Mouse (Mus musculus) megakaryocyte, embryonic 14.5 days (primary cell): ENCODE measurements around the gene Mgat4b. TPM values are rescaled to one million over a fixed set of nuclear protein-coding genes. Genes with fewer than 3 reads are reported as not detected.

Experiments used
- H3K27me3 ChIP-seq: replicated peaks from 2 replicates; pipeline ENCODE3; 2012; ENCODE audit warnings: inconsistent platforms
- H3K36me3 ChIP-seq: replicated peaks from 2 replicates; pipeline ENCODE3; 2012; ENCODE audit warnings: low read length, inconsistent platforms, mixed read lengths
- H3K4me1 ChIP-seq: 2 replicates; pipeline ENCODE4 v1.6.1; 2012; ENCODE audit warnings: inconsistent platforms
- H3K4me3 ChIP-seq: replicated peaks from 2 replicates; pipeline ENCODE3; 2012; ENCODE audit warnings: moderate library complexity, mild to moderate bottlenecking, inconsistent platforms
- H3K9me3 ChIP-seq: 2 replicates; pipeline ENCODE4 v1.6.1; 2012; ENCODE audit warnings: inconsistent platforms
- FLI1 ChIP-seq: IDR thresholded peaks from 2 replicates; pipeline ENCODE4 v1.6.1; 2012; ENCODE audit warnings: low read length, inconsistent platforms, mixed read lengths
- GATA1 ChIP-seq: IDR thresholded peaks from 3 replicates; pipeline ENCODE4 v1.6.1; 2012; ENCODE audit warnings: mixed read lengths, low read length, inconsistent platforms, borderline replicate concordance
- polyA plus RNA-seq: library from polyadenylated mRNA; stranded (reverse); fragments of >175 nt; gene quantifications from 2 replicates; pipeline ENCODE4 v1.2.3, GENCODE M21; 2012; ENCODE audit warnings: low replicate concordance; ENCODE audit not compliant: insufficient read depth

The Mgat4b gene
- polyA plus RNA-seq, 1 experiment, result 119 TPM

DNA sequence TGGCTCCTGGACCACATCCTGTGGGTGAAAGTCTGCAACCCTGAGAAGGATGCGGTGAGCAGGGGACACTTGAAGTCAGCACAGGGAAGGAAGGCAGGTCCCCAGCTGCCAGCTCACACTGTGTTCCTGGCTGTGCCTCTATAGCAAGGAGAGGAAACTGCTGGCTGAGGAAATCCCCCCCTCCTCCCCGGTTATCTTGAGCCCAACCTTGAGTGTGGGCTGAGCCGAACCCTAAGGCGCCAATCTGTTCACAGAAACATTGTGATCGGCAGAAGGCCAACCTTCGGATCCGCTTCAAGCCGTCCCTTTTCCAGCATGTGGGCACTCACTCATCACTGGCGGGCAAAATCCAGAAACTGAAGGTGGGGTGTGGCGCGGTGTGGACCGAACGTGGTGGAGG lies 22.3 kb downstream of the Mgat4b start:
- Histone ChIP-seq H3K36me3 (peaks cover 74% of the 10 kb centered on the region), H3K4me1 (peaks cover 68% of the 10 kb centered on the region), H3K4me3 (peak overlapping the region; percentile 28), H3K9me3 (no peaks in the 10 kb centered on the region), H3K27me3 (peaks cover 4% of the 10 kb centered on the region)
- TF ChIP-seq FLI1 (no peak), GATA1 (no peak)

DNA sequence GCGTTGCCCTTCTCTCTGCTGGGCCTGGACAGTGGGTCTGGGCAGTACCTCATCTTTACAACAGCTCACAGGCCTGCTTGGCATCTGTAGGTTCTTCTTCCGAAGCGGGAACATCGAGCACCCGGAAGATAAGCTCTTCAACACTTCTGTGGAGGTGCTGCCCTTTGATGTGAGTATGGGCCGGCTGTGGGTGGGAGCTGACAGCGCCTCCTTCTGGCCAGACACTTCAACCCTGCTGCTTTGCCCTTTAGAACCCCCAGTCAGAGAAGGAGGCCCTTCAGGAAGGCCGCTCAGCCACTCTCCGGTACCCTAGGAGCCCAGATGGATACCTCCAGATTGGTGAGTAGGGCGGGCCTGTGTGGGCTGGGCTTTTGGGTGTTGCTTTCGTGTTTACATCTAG lies 23.3 kb downstream of the Mgat4b start:
- Histone ChIP-seq H3K4me1 (peaks cover 68% of the 10 kb centered on the region), H3K9me3 (no peaks in the 10 kb centered on the region), H3K36me3 (peaks cover 67% of the 10 kb centered on the region), H3K27me3 (peaks cover 4% of the 10 kb centered on the region), H3K4me3 (no peak overlapping the region)
- TF ChIP-seq FLI1 (no peak), GATA1 (no peak)

DNA sequence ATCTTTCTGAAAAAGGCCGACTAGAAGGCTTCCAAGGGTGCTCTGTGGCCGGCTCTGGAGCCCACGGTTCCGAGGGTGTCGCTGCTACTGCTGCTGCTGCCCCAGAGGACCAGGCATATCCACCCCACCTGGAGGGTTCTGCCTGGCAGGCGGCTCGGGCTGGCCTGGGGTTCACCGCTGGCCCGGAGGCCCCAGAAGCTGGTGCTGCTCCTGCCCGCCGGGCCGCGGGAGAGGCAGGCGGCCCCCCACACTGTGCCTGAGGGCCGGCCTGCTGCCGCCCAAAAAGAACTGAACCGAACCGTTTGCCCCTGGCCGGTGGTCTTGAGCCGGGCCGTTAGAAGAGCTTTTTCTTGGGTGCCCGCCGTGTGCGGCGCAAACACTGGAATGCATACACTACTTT lies 23.9 kb downstream of the Mgat4b start:
- Histone ChIP-seq H3K4me3 (no peak overlapping the region), H3K27me3 (peaks cover 4% of the 10 kb centered on the region), H3K9me3 (no peaks in the 10 kb centered on the region), H3K36me3 (peaks cover 61% of the 10 kb centered on the region), H3K4me1 (peaks cover 68% of the 10 kb centered on the region)
- TF ChIP-seq FLI1 (no peak), GATA1 (no peak)

DNA sequence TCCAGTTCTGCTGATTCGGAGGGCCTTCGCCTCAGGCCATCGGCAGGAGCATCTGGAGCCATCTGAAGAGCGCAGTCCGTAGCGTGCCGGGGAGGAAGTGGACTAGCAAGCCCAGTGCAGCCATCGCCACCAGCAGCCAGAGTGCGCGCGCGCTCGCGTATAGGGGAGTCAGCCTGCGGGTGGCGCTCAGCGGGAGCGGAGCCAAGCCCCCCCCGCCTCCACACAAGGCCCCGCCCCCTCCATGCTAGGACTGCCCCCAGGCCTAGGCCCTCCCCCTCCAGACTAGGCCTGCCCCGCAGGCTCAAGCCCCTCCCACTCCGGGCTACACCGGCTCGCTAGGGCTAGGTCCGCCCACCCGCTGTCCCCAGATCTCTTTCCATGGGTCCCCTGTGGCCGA lies 25.8 kb downstream of the Mgat4b start:
- Histone ChIP-seq H3K27me3 (peaks cover 4% of the 10 kb centered on the region), H3K36me3 (peaks cover 43% of the 10 kb centered on the region), H3K4me1 (peaks cover 73% of the 10 kb centered on the region), H3K9me3 (no peaks in the 10 kb centered on the region), H3K4me3 (peak overlapping the region; percentile 95)
- no peak for TF ChIP-seq FLI1
- no peak for TF ChIP-seq GATA1

DNA sequence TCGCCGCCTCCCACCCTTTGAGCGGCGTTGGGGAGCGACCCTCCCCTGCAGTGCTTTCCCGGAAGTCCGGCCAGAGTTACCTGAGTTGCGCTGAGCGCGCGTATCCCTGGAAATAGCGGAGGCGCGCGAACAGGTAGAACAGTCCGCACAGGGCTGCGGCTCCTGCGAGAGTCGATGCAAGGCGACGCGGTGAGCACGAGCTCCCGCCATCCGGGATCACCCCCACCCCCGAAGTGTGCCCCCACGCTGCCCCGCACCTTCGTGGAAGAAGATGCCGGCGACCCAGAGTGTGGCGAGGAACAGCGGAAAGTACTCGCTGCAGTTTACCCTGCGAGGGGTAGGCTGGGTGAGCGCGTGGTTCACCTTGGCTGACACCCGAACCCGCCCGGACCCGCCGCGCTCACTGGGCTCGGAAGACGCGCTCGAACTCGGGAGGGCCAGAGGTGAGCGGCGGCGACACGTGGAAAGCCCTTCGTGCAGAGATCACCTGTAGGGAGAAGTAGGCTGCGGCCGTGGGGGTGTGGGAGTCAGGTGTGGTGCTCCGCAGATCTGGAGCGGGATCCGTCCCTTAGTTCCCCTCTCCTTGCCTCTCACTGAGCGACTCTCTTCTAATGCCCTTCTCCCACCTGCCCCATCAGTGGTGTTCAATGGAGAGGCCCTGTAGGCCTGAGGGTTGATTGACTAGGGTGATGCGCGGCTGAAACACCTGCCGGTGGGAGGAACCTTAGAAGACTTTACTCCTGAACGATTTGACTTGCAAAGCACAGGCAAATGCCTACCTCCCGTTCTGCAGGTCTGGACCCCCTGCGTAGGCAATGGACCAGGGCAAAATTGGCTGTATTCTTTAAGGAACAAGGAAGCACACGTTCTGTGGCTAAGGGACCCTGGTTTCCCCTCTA lies 26.5 kb downstream of the Mgat4b start:
- no peaks in the 10 kb centered on the region for H3K9me3 ChIP-seq

DNA sequence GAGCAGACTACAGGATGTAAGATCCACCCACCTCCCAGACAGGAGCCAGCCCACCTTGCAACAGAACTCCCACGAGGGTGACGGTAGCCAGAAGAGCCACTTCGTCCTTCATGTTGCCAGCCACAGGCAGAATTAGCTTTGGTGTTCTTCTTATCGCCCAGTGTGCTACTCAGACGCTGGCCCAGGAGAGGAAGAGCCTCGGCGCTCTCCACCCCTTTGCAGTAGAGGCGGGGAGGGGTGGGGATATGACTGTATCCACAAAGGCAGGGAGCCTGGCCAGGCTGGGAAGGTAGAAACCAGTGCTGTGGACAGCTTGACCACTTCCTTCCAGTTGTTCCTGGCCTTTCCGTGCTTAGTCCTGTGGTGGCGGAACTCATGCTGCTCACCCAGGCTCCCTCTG lies 27.6 kb downstream of the Mgat4b start, which contains the start of gene Ltc4s:
TSS of gene Ltc4s (minus strand) at position 293 of the 400 bp plus-strand sequence.
- H3K27me3 ChIP-seq, result peaks cover 4% of the 10 kb centered on the region
- no peaks in the 10 kb centered on the region for H3K9me3 ChIP-seq
- peaks cover 25% of the 10 kb centered on the region for H3K36me3 ChIP-seq
- peak within 1 kb of the TSS; percentile 95 for H3K4me3 ChIP-seq
- peaks cover 67% of the 10 kb centered on the region for H3K4me1 ChIP-seq
- TF ChIP-seq FLI1, result no peak
- no peak for TF ChIP-seq GATA1

More for the DNA sequence above, 26.5 kb downstream of the Mgat4b start:
- H3K4me3 ChIP-seq, result peak overlapping the region; percentile 95
- TF ChIP-seq FLI1 (no peak), GATA1 (no peak)
- H3K27me3 ChIP-seq, result peaks cover 4% of the 10 kb centered on the region
- peaks cover 36% of the 10 kb centered on the region for H3K36me3 ChIP-seq
- H3K4me1 ChIP-seq, result peaks cover 73% of the 10 kb centered on the region

DNA sequence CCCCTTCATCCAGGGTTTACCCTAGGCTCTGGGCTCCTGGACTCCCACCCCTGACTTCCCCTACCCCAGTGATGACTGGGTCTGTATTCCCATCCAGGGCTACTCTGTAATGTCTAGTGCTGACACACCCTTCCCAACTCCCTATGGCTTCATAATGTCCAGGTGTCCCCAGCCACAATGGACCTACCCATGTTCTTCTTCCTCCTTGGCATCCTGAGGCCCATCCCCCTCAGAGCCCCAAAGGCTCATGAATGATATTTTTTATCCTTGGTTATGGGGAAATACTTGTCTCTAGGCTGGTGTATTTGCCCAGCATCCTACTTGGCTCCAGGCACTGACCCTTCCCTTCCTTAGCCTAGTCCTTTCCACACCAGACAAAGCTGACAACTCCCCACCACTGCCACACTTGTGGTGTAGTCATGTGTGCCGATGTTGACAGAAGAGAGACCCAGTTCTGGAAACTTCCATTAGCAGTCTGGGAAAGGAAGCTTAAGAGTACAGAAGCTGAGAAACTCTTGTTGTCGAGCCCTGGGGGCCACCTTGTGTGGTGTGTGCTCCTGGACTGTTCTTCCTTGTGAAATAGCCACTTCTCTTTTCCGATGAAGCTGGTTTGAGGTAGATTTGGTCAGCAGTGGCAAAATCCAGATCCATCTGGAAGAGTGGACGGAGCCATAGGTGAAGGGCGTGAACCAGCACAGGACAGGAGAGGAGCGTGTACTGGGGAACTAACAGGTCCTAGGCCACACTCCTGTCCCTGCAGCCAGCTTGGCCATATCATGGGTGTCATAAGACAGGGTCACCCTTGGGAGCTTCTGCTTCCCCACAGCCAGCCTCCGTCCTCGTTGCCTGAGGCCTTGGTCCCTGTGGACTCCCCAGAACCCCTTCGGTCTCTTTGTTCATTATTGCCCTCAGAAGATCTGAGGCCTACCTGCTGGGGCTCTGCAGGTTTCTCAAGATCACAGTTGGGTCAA lies 28.4 kb downstream of the Mgat4b start:
- no peaks in the 10 kb centered on the region for H3K9me3 ChIP-seq
- peaks cover 4% of the 10 kb centered on the region for H3K27me3 ChIP-seq
- peaks cover 72% of the 10 kb centered on the region for H3K4me1 ChIP-seq
- TF ChIP-seq FLI1 (no peak), GATA1 (no peak)
- peak overlapping the region; percentile 95 for H3K4me3 ChIP-seq
- H3K36me3 ChIP-seq, result peaks cover 17% of the 10 kb centered on the region

DNA sequence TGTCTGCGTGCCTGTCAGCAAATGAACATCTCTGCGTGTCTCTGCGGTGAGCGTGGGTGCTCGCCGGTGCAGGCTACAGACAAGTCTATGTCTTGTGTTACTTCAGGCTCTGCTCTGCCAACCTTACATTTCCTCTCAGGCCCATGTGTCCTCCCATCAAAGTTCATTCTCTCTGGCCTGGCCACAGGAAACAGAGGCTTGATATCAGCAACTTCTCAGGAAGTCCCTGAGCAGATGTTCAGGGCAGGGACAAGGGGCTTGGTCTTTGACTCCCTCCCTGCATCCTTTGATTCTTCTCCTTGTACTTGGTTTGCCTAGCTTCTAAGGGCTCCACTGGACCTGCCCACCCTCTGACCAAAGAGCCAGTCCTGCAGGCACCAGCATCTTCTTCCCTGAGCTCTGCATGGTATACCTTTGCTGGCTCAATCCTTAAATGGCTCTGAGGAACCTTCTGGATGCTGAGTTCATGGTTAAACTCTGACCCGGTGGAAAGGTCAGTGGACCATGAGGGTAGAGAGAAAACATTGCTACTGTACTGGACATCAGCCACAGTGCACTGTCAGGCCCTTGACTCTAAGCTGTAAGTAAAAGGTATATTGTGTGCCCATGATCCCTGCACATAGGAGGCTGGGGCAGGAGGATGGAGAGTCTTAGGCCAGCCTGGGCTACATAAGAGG lies 29.7 kb downstream of the Mgat4b start:
- TF ChIP-seq FLI1 (peak; percentile 74), GATA1 (no peak; the same call in 2 of the 3 replicates)
- peaks cover 5% of the 10 kb centered on the region for H3K36me3 ChIP-seq
- peaks cover 4% of the 10 kb centered on the region for H3K27me3 ChIP-seq

DNA sequence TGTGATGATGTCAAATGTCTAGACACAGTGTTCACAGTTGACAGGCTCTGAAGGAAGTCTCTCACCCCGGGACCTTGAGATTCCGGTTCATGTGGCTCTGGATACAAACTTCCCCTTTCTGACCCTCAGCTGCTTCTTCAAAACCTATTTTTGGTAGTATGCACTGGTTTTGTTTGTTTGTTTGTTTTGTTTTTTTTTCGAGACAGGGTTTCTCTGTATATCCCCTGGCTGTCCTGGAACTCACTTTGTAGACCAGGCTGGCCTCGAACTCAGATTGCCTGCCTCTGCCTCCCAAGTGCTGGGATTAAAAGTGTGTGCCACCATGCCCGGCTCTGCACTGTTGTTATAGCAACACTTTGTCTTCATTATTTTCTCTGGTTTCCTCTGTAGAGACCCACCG lies 33.2 kb downstream of the Mgat4b start:
- TF ChIP-seq GATA1 (no peak), FLI1 (no peak)
- no peaks in the 10 kb centered on the region for H3K27me3 ChIP-seq
- H3K36me3 ChIP-seq, result no peaks in the 10 kb centered on the region
- peaks cover 53% of the 10 kb centered on the region for H3K4me1 ChIP-seq
- no peak overlapping the region for H3K4me3 ChIP-seq
- H3K9me3 ChIP-seq, result no peaks in the 10 kb centered on the region

More for the DNA sequence above, 29.7 kb downstream of the Mgat4b start:
- H3K4me1 ChIP-seq, result peaks cover 74% of the 10 kb centered on the region
- no peaks in the 10 kb centered on the region for H3K9me3 ChIP-seq
- peak overlapping the region; percentile 87 for H3K4me3 ChIP-seq
